Mouse (Mus musculus) heart, postnatal 4 days (tissue): ENCODE measurements at regions not wholly inside any gene's neighbourhood (a gene's known extent, or its start where the extent isn't known, plus 50 kb on each side); places are given as distances from the start of the nearest gene placed in this dataset.

ENCODE experiments used
- DNase-seq: peaks from one replicate; pipeline ENCODE4 v3.0.0; 2021

DNA sequence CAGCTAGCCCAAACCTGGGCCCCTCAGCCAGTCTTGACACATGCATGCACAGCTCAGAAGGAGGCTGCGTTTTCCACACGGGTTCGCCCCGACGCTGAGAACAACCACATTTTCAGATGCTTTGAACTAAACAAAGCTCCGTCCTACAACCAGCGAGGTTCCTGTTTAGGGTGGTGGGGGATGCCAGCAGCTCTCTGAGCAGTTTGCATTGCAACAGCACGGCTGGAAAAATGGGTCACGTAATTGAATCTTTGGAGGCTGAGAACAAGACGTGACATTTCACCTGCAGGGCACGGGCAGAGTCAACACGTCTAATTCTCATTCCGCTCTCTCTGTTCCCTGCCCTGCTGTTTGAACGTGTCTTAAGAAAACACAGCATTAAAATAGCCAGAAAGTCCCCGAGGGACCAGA is 119.2 kb downstream of the Syk start:
- DNase-seq: no peak

DNA sequence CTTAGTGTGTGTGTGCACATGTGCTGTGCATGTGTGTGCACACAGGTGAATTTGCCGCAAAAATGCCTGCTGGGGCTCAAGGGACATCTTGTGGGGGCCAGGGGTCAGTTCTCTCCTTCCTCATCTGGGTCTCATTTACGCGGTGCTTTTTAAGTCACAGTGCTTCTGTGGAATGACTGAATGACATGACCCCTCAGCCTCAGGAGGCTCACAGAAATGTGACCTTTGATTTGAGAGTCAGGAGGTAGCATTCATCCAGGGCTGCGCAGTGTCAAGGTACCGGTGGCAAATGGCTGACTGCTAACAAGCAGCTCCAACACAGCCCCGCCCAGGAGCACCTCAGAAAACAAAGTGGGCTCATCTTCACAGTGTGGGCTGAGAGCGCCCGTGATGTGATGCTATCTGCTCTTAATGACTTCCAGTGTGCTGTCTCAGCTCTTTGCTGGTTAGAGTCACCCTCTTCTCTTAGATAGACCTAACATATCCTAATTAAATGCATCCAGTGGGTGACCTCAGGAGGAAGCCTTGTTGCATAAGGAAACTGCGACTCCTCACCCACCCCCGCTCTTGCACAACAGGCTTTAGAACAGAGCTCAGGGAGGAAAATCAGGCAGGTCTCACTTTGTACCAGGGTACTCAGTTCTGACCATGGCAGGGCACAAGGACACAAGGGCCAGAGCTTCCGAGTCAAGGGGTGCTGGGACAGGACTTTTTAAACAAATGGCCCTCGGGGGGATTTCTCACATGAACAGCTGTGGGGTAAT is 120.6 kb downstream of the Syk start:
- DNase-seq: no peak

DNA sequence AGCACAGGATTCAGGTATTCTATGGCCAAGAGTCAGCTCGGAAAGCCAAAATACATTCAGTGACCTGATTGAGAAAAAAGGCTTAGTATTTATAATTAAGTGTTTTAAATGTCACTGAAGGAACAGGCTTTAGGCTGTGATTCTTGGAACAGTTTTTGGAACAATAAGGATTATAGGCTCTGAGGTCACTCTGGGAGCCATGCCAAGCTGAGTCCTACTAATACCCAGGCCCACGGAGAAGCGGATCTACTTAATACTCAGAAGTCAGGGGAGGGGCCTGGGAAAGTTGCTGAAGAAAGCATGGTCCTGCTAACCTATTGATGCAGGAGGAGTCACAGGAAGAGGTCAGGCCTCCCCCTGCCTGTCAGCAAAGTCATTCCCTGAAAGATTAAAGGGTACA is 121.7 kb downstream of the Syk start:
- peak; percentile 64 for DNase-seq

DNA sequence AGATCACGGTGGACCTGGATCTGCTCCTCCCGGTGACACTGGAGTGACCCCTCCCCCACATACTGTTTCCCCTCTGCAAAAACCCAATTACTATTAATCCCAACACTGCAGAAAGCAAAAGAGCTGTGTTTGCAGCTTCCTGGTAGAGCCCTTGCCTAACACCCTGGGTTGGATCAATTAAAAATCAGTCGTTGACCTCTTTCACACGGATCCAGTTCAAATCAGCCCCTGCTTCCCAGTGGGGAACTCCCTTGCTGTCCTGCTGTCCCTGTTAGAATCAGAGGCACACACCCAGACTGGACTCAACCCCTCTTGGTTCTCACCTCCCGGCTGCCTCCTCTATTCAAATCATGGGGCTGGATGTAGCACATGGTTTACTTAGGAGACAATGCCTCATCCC is 126.6 kb downstream of the Syk start:
- DNase-seq: no peak

DNA sequence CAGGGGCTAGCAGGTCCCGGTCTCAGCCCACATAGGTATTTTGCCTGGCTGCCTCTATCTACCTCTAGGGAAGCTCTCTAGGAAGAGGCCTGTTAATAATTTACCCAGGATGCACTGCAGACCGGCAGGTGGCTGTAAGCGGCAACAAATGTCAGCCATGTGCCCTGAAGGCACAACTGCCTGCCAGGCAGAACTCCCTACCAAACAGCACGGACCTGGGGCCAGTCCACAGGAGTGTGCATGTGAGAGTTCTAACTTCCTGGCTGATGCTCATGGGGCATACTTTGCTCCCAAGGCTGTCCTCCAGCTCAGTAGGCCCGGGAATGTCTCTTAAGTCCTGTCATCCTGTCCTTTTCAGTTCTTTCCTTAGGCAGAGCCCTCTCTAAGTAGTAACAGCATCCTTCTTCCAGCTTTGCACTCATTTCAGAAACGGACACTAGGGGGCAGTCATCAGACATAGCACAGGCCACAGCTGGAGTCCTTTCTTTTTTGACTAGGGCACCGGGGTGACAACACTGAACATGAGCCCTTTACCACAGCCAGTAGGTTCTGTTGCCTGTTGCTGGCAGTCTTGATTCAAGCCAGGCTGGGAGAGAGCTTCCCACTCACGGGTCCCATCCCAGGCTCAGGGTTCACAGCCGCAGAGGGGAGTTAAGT is 128.9 kb downstream of the Syk start:
- DNase-seq: peak; percentile 86

DNA sequence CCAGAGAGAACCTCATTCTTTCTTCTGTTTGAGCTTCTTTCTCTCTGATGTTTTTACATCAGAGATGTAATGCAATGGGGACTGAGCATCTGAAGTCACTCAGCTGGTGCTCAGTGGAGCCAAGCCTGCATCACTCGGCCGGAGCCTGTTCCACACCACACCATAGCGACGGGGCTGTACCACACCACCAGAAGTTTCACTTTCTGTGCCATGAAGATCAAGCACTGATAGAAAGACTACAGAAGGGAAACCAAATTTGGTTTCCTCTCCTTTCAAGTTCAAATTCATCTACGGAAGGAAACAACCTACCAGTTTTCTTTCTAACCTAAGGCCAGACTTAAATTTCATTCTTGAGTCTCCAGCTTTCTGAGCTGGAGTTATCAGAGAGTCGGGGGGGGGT is 138.5 kb downstream of the Syk start:
- no peak for DNase-seq

DNA sequence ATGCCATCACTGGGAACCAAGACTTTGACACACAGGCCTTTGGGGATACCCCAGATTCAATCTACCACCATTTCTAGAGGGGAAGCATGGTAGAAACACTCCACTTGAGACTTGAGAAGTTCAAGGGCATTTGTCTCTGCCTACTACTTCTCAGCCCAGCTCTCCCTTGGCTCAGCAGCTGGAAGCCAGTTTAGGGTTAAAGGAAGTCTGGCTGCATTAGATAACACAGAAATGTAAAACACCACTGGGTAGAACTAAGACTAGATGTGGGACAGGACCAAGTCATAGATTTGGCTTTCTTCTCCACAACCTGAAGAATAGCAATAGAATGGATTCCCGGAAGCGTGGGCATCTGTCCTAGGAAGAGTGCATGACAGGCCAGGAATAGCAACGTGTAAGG is 139.7 kb downstream of the Syk start:
- no peak for DNase-seq

DNA sequence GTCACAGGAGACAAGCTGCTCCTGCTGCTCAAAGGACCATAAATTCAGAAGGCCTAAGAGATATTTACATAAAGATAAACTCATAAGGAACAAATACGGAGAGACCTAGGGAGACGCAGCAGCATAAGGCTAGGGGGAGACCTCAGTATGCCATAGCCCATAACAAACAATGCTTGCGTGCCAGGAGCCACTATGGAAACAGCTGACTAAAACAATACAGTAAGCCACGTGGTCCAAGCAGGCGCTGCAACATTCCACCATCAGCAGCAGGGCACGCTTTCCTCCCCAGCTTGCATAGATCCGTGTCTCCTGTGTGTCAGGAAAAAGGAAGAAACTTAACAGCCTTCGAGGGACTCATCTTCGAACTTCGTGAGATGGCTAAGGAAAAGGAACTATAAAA is 143.1 kb downstream of the Syk start:
- peak; percentile 27 for DNase-seq

DNA sequence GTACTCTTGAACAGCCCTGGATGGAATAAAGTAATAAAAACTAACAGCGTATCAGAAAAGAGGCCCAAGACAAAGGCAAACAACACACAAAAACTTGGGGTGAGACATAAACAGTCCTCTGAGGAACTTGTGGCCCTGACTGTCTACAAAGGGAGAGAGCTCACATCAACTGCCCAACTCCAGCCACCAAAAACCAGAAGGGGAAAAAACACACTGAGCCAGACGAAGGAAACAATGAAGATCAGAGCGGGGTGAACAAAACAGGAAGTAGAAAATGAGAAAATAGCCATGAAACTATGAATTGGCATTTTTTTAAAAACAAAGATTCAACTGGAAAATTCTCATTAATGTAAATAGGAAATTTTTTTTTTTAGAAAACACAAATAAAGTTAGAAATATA is 143.6 kb downstream of the Syk start:
- no peak for DNase-seq

DNA sequence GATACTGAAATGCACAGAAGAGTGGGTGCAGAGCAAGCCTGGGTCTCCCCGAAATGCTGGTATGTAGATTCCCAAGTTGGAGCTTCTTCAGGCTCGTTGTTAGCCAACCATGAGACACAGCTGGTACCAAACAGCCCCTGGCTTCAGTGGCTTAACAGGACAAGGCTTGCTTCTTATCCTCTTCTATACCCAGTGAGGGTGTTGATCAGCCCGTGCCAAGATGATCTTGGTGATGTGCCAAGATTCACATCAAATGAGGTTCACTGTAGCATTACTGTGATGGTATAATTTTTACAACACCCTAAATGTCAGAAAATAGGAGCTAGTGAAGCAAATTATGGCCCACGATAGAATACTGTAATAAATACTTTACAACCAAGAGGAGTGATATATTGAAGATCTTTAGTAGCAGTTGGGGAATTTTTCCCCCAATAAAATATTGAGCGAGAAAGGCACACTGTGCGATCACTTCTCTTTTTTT is 152.5 kb downstream of the Syk start:
- no peak for DNase-seq

DNA sequence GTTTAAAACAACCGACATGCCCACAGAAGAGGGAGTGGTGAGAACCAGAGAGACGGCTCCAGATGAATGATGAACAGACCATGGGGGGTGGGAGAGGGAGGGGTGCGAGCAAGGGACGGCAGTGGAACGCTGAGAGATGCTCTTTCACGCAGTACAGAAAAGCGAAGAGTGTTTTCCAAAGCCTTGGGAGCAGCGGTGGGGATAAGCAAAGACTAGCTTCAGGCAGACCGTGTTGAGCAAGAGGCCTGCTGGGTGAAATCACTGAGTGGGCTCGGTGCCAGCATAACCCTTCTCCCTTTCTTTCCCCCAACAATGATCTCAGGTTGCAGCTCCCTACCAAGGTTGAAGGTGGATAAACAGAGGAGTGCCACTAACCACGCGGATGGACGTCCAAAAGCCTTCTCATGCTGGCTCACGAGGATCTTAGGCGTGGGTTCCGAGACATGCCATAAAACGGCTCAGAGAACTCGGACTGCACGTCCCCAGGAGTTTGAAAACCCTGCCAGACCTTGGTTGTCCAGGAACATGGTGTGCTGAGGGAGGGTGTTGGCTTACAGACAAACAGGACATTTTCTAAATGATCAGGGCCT is 153.1 kb downstream of the Syk start:
- DNase-seq: peak; percentile 7

DNA sequence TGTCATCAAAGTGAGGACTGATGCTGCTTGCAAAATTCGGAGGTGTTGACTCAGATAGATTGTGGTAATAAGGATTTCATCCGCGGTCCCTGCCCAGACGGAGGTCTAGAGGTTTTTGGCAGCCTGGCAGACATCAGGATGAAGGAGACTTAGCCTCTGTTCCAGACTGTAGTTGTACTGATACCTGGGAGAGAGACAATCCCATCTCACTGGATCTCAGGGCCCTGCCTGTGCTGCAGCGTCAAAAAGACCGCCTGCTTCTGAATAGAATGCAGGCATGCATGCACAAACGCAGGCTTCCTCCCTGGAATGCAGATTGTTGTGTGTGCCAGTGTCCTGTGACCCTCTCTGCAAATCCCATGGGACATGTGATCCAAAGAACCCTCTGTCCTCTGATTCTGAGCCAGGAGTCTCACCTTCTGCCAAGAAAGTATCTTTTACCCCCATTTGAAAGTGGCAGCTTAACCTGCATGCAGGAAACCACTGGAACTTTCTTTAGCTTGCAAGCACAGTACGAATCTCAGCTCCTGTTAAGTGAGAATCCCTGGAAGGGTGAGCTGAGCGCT is 155.2 kb downstream of the Syk start:
- peak; percentile 15 for DNase-seq

DNA sequence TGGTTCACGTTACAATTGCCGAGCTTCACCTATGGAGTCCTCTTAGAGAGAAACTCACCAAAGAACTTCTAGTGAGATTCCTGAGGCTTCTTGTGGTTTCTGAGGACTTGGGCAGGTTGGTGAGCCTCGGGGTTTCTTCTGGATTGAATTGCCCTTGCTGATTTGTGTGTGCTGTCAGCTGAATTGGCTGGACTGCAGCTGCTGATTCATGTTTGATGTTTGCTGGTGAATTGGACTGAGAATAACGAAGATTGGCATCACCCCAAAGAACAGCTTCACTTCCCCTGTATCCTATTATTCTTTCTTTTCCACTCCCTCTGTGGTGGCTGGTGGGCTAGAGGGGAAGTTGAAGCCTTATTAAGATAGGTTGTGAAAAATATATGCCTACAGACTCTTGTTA is 158.4 kb downstream of the Syk start:
- no peak for DNase-seq

DNA sequence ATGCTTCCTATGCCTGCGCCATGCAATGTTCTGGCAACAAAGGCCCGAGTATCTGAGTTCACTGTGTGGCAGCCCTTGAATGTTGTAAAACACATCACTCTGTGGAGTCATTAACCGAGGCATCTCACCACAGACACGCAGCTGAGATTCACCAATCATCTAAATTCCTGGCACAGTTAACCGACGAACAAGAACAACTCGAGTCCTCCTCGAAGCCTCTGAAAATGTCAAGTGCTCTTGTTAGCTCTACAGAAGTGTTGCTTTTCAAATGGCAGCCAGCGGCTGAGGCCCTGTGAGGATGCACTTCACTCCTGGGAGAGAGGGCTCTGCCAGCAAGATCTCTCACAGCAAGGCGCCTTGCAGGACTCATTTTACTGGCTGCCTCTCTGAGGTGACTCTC is 173.0 kb downstream of the Syk start:
- no peak for DNase-seq

DNA sequence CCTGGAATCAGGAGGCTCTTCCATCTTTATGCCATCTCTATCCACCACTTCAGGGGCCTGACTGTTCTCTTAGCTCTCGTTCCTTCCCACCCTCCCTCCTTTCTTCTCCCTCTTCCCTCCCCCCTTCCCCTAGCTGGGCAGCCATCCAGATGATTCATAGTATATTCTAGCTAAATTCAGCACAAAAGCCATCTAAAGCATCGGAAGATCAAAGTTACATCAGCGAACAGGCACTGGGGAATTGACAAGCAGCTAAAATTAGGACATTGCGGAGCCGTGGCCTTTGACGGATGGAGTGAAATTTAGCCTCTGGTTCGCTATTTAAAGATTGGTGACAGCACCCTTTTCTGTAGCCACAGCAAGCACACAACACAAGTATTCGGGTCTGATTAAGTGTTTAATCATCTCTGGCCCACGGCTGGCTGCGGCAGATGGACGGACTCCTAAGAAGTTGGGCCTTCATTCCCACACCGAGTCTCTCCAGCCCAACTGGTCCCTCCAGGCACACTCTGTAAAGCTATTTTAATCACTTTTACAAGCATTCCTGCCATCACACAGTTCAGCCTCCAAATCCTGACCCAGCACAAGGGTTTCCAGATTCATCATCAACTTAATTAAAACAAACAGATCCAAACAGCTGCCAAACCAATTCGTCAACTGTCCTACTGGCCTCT is 163.8 kb downstream of the Auh start:
- DNase-seq: peak; percentile 76

DNA sequence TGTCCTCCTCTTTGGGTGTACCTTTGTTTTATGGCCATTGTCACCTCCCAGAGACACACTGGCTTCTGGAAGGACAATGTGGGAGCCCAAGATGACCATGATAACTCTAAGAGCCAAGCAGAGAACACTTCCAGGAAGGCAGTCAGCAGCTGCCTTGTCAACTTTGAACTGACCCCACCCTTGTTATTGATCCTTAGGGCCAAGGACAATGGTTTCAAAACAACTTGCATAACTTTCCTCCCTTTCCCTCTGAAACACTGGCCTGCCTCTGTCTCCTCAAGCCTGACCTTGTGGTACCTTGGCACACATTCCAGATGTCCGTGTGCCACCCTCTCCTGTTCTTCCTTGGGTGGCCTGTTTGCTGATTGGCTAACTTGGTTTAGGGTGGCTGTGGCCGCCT is 163.2 kb downstream of the Auh start:
- DNase-seq: no peak

DNA sequence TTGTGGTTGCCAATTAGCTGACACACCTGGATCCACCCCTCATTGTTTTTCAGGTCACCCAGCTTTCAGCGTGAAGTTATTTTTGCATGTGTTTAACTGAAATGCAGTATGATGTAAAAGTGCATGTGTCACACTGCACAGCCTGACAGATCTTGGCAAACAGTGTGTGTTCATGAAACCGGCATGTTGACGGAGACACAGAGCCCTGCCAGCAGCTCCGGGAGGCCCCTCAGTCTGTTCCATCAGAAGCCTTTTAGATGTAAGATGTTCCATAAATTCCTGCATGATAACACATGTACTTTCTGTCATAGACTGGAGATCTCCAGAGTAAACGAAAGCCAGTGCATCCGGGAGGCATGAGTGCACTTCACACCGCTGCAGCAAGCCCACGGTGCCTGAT is 159.5 kb downstream of the Auh start:
- DNase-seq: no peak

DNA sequence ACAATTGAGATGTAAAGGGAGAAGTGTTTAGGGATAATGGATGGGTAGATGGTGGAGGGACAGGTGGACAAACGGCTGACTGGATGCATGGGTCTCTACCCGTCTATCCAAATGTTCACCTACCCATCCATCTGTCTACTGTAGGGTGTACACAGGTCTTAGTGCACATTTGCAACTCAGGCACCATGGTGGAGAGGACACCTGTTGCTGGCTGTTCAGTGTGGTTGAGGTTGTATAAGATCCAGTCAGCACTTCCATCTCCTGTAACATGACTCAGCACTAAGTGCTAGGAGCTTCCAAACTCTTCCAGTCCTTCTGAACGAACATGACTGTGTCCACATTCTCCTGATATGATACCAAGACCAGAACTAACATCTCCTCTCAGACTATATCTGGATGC is 158.0 kb downstream of the Auh start:
- DNase-seq: no peak

DNA sequence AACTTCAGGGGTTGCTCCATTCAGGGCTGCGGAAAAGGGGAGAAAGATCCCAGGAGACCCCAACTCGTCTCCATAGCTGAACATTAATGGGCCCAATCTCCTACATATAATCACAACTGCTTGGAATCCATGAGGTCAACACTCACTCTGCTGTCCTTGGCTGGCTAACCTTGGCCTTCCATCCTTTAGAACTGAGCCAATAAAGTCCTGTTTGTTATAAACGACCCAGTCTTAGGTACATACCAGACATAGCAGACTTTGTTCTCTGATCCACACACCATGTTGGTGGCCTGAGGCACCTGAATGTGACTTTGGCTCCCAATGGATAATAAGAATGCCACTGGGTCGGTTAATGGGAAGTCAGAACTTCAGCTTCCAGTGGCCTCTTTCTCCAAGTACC is 157.4 kb downstream of the Auh start:
- DNase-seq: no peak

DNA sequence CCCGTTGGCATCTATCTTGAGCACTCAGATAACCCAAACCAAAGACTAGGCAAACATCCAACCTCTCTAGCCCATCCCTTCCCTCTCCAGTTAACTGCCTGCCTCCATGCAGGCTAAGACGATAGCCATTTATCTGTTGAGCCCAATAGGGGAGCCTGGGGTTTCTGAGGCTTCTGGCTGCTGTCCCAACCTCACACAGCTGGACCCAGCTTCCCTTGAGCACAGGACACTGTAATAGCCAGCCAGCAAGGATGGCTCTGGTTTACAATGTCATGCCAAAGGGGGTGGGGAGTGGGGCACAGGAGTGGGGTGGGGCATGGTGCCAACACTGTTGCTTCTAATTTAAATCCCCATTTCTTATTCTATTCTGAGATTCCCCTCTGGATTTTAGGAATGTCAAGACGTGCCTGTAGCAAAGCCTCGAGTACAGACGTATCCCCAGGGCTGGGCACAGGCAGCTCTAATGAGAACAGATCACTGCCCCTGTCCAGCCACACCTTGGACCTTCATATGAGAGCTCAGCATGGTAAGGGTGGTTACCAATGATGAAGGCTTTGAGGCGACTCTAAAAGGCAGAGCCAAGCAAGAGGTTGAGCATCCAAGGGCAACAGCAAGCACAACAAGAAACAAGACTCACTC is 152.0 kb downstream of the Auh start:
- peak; percentile 39 for DNase-seq

DNA sequence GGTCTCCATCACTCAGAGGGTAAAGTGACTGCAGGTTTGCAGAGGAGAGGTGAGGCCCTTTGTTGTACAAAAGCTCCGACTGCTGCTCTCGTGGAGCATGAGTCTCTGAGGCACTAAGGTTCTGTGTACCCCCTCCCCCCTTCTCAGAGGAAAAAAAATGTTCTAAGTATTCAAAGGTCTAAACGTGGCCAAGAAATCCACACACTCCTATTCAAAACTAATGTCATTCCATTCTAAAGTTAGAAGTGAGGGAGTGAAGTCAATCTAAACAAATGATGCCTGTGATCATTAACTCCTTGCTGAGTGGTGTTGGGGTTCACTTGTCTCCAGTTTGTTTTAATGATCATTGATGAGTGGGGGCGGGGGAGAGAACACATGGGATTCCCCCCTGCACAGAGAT is 150.6 kb downstream of the Auh start:
- DNase-seq: no peak
